ENCODE assay signal across 17 mouse cellular contexts in the genomic region with DNA sequence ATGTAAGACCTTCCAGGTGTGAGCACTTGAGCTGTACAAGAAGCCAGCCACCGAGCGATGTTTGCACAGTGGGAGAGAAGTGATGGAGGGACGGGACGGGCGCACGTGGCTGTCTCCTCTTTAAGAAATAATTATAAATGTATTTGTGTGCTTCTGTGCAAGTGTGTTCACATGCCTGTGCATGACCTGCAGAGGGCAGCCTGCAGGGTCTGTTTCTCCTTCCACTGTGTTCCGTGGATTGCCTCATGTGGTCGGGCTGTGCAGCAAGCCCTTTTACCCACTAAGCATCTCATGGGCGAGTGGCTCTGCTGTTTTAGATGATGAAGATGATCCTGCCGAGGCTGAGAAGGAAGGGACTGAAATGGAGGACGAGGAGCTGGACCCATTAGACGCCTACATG. TPM values are rescaled to one million over a fixed set of nuclear protein-coding genes. Genes with fewer than 3 reads are reported as not detected.
A peak's percentile ranks its signal among the peaks of the same experiment; 100 is the strongest.
DNase-seq lines count a peak whose midpoint lies in the region; ATAC-seq and TF ChIP-seq lines count a peak whose summit lies in the region.
"Had no signal": no experiment of that assay in that cellular context is flagged by ENCODE, and none has a peak within 500 bp of the region (broad histone marks: within the 10 kb centered on the region; RNA-seq: fewer than 3 reads in every experiment).

No protein-coding gene starts in this region.

- no peak overlapping the region for H3K4me3 ChIP-seq in hindbrain, postnatal 0 days (ENCODE audit: low read length)
- no peak overlapping the region for H3K4me3 ChIP-seq in hindbrain, embryonic 12.5 days
- no peak overlapping the region for H3K4me3 ChIP-seq in lung, embryonic 14.5 days (ENCODE audit: low read depth, low read length)
- H3K4me3 ChIP-seq in E14TG2a.4 (replicated peaks; ENCODE audit: low read length): no peak overlapping the region
- H3K4me3 ChIP-seq: heart, embryonic 10.5 days; neural tube, embryonic 12.5 days; stomach, embryonic 15.5 days had no signal

- 89% methylated on average over 12 of the region's 12 CpGs for WGBS in hindbrain, postnatal 0 days
- WGBS in hindbrain, embryonic 12.5 days: 91% methylated on average over 12 of the region's 12 CpGs
- WGBS in lung, embryonic 14.5 days: 83% methylated on average over 12 of the region's 12 CpGs

- no peak overlapping the region for H3K9ac ChIP-seq in hindbrain, postnatal 0 days (replicated peaks; ENCODE audit: low read length)
- no peak overlapping the region for H3K9ac ChIP-seq in hindbrain, embryonic 12.5 days
- H3K9ac ChIP-seq in lung, embryonic 14.5 days: no peak overlapping the region
- H3K9ac ChIP-seq: neural tube, embryonic 12.5 days; stomach, embryonic 15.5 days had no signal

- TF ChIP-seq POLR2A in brain, embryonic 14.5 days (IDR thresholded peaks at IDR 0.05; ENCODE audit: borderline replicate concordance, extremely low read depth, insufficient read depth, insufficient read length, poor library complexity, severe bottlenecking): no peak

- no peaks in the 10 kb centered on the region for H3K4me1 ChIP-seq in hindbrain, postnatal 0 days (ENCODE audit: insufficient read depth, low read length)
- no peaks in the 10 kb centered on the region for H3K4me1 ChIP-seq in hindbrain, embryonic 12.5 days
- H3K4me1 ChIP-seq in lung, embryonic 14.5 days (ENCODE audit: insufficient read depth): no peaks in the 10 kb centered on the region
- H3K4me1 ChIP-seq in E14TG2a.4 (replicated peaks; ENCODE audit: low read depth, low read length): peaks cover 11% of the 10 kb centered on the region; the same call in 1 of the 2 replicates
- H3K4me1 ChIP-seq: heart, embryonic 10.5 days; neural tube, embryonic 12.5 days; stomach, embryonic 15.5 days had no signal

- no peaks in the 10 kb centered on the region for H3K27me3 ChIP-seq in hindbrain, postnatal 0 days (ENCODE audit: insufficient read depth, low read length)
- H3K27me3 ChIP-seq in hindbrain, embryonic 12.5 days: no peaks in the 10 kb centered on the region
- no peaks in the 10 kb centered on the region for H3K27me3 ChIP-seq in lung, embryonic 14.5 days (ENCODE audit: insufficient read depth, low read length)
- no peaks in the 10 kb centered on the region for H3K27me3 ChIP-seq in E14TG2a.4 (ENCODE audit: insufficient read depth, low read length)
- H3K27me3 ChIP-seq: neural tube, embryonic 12.5 days; stomach, embryonic 15.5 days had no signal

- no peak for DNase-seq in hindbrain, postnatal 0 days (ENCODE audit: low spot score)
- DNase-seq in lung, embryonic 14.5 days: peak; percentile 18
- DNase-seq in lung, postnatal 14 days: no peak
- peak; percentile 8 for DNase-seq in brain, embryonic 14.5 days (ENCODE audit: low read depth)
- no peak for DNase-seq in adipocyte (ENCODE audit: low spot score)
- no peak for DNase-seq in ovary, postnatal 14 days (ENCODE audit: low spot score)
- DNase-seq: adrenal gland, postnatal 10 days; cerebellum, adult 9-10 months; gastrocnemius, postnatal 14 days; heart, postnatal 36 days; thymus, postnatal 14 days had no signal

- H3K9me3 ChIP-seq in hindbrain, postnatal 0 days (ENCODE audit: low read length): no peaks in the 10 kb centered on the region
- no peaks in the 10 kb centered on the region for H3K9me3 ChIP-seq in hindbrain, embryonic 12.5 days (replicated peaks)
- no peaks in the 10 kb centered on the region for H3K9me3 ChIP-seq in lung, embryonic 14.5 days (ENCODE audit: low read depth, low read length)
- no peaks in the 10 kb centered on the region for H3K9me3 ChIP-seq in E14TG2a.4 (ENCODE audit: low read length)
- H3K9me3 ChIP-seq: heart, embryonic 10.5 days; neural tube, embryonic 12.5 days; stomach, embryonic 15.5 days had no signal

- ATAC-seq in hindbrain, postnatal 0 days: no peak
- ATAC-seq in hindbrain, embryonic 12.5 days (ENCODE audit: low FRiP score): no peak
- ATAC-seq in lung, embryonic 14.5 days (ENCODE audit: insufficient read depth): no peak
- ATAC-seq: midbrain, embryonic 16.5 days had no signal

- no peak overlapping the region for H3K4me2 ChIP-seq in hindbrain, postnatal 0 days (ENCODE audit: low read depth, low read length)
- no peak overlapping the region for H3K4me2 ChIP-seq in hindbrain, embryonic 12.5 days (replicated peaks)
- H3K4me2 ChIP-seq in lung, embryonic 14.5 days: no peak overlapping the region
- H3K4me2 ChIP-seq: neural tube, embryonic 12.5 days; stomach, embryonic 15.5 days had no signal

- TF ChIP-seq CTCF in hindbrain, postnatal 0 days (IDR thresholded peaks at IDR 0.05; ENCODE audit: low read depth): peak; percentile 43
- peak; percentile 17; the same call in 1 of the 2 replicates for TF ChIP-seq CTCF in lung, embryonic 14.5 days (IDR thresholded peaks at IDR 0.05; ENCODE audit: low read depth)
- TF ChIP-seq CTCF in E14TG2a.4 (conservative IDR thresholded peaks at IDR 0.05; ENCODE audit: low read length): 0 out of 2 replicates have a peak, but pooled peaks have one; percentile 9
- peak; percentile 35; the same call in 1 of the 2 replicates for TF ChIP-seq CTCF in brain, embryonic 14.5 days (IDR thresholded peaks at IDR 0.05; ENCODE audit: borderline replicate concordance, extremely low read depth, insufficient read depth, insufficient read length)

- H3K27ac ChIP-seq in hindbrain, postnatal 0 days: no peak overlapping the region
- H3K27ac ChIP-seq in hindbrain, embryonic 12.5 days: no peak overlapping the region
- no peak overlapping the region for H3K27ac ChIP-seq in lung, embryonic 14.5 days (ENCODE audit: low read depth)
- H3K27ac ChIP-seq: heart, embryonic 10.5 days; neural tube, embryonic 12.5 days; stomach, embryonic 15.5 days had no signal

- H3K36me3 ChIP-seq in hindbrain, postnatal 0 days (ENCODE audit: insufficient read depth, low read length): peaks cover 92% of the 10 kb centered on the region
- peaks cover 98% of the 10 kb centered on the region for H3K36me3 ChIP-seq in hindbrain, embryonic 12.5 days
- H3K36me3 ChIP-seq in lung, embryonic 14.5 days (ENCODE audit: insufficient read depth): peaks cover 100% of the 10 kb centered on the region
- peaks cover 99% of the 10 kb centered on the region for H3K36me3 ChIP-seq in E14TG2a.4 (ENCODE audit: insufficient read depth, low read length)

RNA-seq across cellular contexts. Expression of a gene that starts 15.3 kb away (rescaled TPM):
- total RNA-seq in hindbrain, postnatal 0 days (2014; rRNA removed): 17.9 and 18.7 TPM in 2 replicates
- 19.9 and 23.4 TPM in 2 replicates for polyA plus RNA-seq in hindbrain, postnatal 0 days (2015; fragmentation: Nextera tagmentation; extraction: Ambion mirVana)
- 41.1 and 41.2 TPM in 2 replicates for polyA plus RNA-seq in hindbrain, embryonic 12.5 days (2016; fragmentation: Nextera tagmentation; extraction: Ambion mirVana)
- polyA plus RNA-seq in lung, embryonic 14.5 days (2014; fragmentation: Nextera tagmentation; extraction: Ambion mirVana): 38.5 and 43.7 TPM in 2 replicates
- 46.6 and 52.7 TPM in 2 replicates for polyA plus RNA-seq in brain, embryonic 14.5 days (2012; rRNA removed)

RNA-seq across cellular contexts. Expression of a gene that starts 27.3 kb away (rescaled TPM):
- total RNA-seq in hindbrain, postnatal 0 days (2014; rRNA removed): 70.3 and 76.2 TPM in 2 replicates
- polyA plus RNA-seq in hindbrain, postnatal 0 days (2015; fragmentation: Nextera tagmentation; extraction: Ambion mirVana): 105 and 115 TPM in 2 replicates
- 74.1 and 75.9 TPM in 2 replicates for polyA plus RNA-seq in hindbrain, embryonic 12.5 days (2016; fragmentation: Nextera tagmentation; extraction: Ambion mirVana)
- polyA plus RNA-seq in lung, embryonic 14.5 days (2014; fragmentation: Nextera tagmentation; extraction: Ambion mirVana): 54.9 and 55.8 TPM in 2 replicates
- polyA plus RNA-seq in brain, embryonic 14.5 days (2012; rRNA removed): 74.6 and 80.9 TPM in 2 replicates

RNA-seq across cellular contexts. Expression of a gene that starts 42.8 kb away (rescaled TPM):
- total RNA-seq in hindbrain, postnatal 0 days (2014; rRNA removed): 132 and 145 TPM in 2 replicates
- polyA plus RNA-seq in hindbrain, postnatal 0 days (2015; fragmentation: Nextera tagmentation; extraction: Ambion mirVana): 51.7 and 55.0 TPM in 2 replicates
- 74.6 and 78.4 TPM in 2 replicates for polyA plus RNA-seq in hindbrain, embryonic 12.5 days (2016; fragmentation: Nextera tagmentation; extraction: Ambion mirVana)
- polyA plus RNA-seq in lung, embryonic 14.5 days (2014; fragmentation: Nextera tagmentation; extraction: Ambion mirVana): 79.7 and 84.8 TPM in 2 replicates
- 93.4 and 93.8 TPM in 2 replicates for polyA plus RNA-seq in brain, embryonic 14.5 days (2012; rRNA removed)

RNA-seq across cellular contexts. Expression of a gene that starts 50.4 kb away (rescaled TPM):
- total RNA-seq in hindbrain, postnatal 0 days (2014; rRNA removed): 66.7 and 66.8 TPM in 2 replicates
- 42.9 and 44.0 TPM in 2 replicates for polyA plus RNA-seq in hindbrain, postnatal 0 days (2015; fragmentation: Nextera tagmentation; extraction: Ambion mirVana)
- 42.5 and 43.4 TPM in 2 replicates for polyA plus RNA-seq in hindbrain, embryonic 12.5 days (2016; fragmentation: Nextera tagmentation; extraction: Ambion mirVana)
- polyA plus RNA-seq in lung, embryonic 14.5 days (2014; fragmentation: Nextera tagmentation; extraction: Ambion mirVana): 16.3 and 22.1 TPM in 2 replicates
- polyA plus RNA-seq in brain, embryonic 14.5 days (2012; rRNA removed): 47.2 and 57.5 TPM in 2 replicates

Comparison
In these comparisons a context has a peak if more than half of its experiments do, and no peak if none do; other contexts are left out.
1. DNase-seq: peak in lung, embryonic 14.5 days (single experiment) and brain, embryonic 14.5 days (single experiment); none in hindbrain, postnatal 0 days (single experiment), lung, postnatal 14 days (single experiment), adipocyte (single experiment) and ovary, postnatal 14 days (single experiment).
2. Peak in every context shown above with its lines, with median percentiles within 50 percentile points of each other: CTCF ChIP-seq.